Mouse (Mus musculus): ENCODE measurements around the gene Ube2a.

Gene Ube2a

DNA sequence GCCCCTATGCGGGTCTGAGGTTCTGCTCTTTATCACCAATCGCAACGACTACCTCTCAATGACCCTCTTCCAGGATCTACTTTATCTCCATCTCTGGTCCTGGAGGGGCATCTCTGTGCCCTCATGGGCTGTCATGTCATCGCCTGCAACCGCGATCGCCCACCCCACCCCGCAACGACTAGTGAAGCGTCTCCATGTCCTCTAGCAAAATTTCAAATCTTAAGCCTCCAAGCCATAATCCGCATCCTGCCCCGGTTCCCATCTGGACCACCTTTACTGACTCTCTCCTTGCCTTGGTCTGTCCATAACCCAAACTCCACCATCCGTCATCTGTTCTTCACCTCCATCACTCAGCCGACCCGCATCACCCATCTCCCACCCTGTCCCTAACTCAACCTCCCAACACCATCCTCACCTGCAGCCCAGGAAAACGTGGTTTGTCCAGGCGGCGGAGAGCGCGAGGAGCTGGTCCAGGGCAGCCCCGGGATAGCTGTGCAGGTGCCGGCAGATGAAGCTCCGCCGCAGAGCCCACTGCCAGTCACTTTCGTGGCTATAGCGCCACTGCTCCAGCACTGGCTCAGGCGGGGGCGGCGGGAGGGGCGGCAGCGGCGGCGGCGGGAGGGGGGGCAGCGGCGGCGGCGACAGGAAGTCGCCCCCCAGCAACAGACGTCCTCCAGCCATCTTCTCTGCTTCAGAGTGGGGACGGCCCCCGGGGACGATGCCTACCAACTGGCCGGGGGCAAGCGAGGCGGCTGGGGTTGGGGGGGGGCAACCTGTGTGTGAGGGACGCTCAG lies 28.8 kb downstream of the Ube2a start, which contains the start of gene Nkrf:
Gene Nkrf, minus strand, starts transcription at position 579 of the 794 bp plus-strand sequence.
- DNase-seq, result peak; percentile 22

DNA sequence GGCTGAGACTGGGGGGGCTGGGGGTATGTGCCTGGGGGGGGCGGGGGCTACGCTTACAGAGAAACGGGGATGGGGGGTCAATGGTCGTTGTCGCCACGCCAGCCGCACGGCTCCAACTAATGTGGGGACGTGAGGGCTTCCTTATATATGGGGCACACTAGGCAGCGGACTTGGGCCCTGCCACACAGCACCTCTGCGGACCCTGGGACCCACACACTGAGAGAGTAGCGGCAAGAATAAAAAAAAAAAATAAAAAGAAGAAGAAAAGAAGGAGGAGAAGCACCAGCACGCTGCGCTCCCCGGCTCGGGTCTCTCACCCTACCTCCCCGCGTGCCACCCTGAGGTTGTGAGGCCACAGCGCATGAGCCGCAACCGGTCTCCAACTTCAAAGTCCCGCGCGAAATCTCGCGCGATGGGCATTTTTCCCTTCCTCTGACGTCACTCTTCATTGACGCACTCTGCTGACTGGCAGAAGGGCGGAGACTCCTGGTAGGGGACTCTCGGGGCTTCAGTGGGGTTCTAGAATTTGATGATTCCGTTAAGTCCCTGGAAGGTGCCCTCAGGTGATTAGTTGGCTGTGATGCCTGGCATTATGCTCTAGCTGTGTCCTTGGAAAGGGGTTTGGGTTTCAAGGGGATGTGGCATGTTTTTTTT lies 29.5 kb downstream of the Ube2a start:
- peak; percentile 94 for DNase-seq

DNA sequence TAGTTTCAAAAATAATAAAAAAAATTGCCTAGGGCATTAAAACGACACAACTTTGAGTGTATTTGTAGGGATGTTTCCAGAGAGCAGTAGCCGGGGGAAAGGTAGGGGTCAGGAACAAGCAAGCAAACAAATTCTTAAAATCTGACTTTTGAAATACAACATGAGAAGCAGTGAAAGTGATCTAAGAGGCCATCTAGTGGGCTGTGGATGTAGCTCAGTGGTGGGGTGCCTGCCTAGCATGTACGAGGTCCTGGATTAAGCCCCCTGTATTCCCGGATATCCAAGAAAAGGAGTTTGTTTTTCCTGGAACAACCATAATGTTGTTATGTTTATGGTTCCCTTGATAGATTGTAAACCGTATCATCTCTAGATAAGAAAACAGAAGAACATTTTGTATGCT lies 32.8 kb downstream of the Ube2a start:
- no peak for DNase-seq

DNA sequence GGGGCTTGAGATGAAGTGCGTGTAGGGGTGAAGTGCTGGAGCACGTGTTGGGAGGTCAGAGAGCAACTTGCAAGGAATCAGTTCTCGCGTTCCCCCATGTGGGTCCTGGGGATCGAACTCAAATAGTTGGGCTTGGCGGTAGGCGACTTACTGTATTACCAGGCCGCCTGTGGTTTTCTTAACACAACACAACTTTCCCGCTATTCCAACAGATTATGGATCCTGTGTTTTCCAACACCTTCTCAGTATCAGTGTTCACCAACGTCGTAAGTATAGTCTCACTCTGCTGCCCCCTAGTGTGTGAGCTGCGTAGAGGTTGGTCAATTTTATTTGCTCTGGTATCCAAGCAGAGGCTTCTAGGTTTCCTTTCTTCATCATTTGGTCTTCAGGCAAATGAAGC lies 37.6 kb downstream of the Ube2a start:
- peak; percentile 31 for DNase-seq

DNA sequence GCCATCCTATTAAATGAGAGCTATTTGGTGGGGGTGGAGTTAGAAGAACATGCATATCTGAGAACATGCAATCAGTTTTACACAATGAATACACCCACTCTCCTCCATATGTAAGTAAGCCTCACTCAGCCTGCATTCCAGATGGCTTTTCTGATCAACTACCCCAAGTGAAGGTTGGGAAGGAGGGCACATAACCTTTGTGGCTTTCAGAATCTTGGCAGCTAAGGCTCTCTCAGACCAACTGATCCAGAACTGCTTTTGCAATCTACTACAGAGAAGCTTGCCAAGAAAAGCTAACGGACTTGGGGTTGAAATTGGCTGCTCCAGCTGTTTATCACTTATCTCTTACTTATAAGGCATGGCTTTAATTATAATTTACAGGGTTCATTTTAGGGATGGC lies 44.0 kb downstream of the Ube2a start:
- DNase-seq, result peak; percentile 5

DNA sequence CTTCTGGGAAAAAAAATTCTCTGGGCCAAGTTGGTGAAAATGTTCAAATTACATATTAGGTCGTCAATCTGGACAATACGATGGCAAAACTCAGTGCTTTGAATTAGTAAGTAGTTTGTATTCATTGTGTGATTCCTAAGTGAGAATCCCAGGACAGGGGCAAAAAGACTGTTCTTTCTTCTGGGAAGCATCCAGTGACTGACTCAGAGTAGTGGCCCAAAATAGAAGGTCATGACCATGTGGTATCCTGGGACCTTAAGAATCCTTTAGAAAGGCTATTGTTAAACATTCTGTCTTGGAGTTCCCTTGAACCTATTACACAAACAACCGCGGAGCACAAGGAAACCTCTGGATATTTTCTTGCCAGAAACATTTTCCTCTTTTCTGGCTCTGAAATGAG lies 47.6 kb downstream of the Ube2a start:
- DNase-seq, result no peak

DNA sequence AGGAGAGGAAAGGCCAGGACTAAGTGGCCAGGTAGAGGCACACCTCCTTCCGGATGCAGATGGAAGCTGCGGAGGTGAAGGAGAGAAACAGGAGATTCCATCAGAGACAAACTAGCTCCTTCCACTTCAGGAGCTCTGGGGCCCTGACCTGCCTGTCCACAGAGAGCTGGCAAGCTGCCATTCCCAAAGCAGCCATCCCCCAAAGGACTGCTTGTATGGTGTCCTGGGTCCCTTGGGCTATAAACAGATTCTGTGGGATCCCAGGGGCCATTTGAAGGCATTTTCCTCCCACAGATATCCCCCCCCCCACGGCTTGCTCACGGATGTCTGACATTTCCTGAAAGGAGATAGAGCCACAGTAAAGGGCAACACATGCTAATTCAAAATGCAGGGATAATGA lies 55.1 kb downstream of the Ube2a start:
- DNase-seq, result peak; percentile 2

DNA sequence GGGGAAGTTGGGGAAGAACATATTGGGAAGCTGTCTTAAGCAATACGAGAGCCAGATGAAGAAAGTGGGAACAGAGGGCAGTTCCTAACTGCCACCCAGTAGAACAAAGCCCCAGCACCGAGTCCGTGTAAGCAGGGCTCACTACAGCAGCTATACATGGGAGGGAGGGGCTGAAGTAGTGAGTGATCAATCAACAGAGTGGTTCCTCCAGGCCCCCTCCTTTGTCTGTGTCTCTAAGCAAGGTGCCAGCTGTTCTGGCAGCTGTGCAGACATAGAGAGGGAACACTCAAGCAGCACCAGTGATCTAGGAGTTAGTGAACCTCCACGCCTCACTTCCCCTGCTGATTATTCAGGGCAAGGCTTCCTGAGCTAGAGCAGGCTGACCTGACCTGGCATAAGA lies 56.0 kb downstream of the Ube2a start:
- DNase-seq, result no peak

DNA sequence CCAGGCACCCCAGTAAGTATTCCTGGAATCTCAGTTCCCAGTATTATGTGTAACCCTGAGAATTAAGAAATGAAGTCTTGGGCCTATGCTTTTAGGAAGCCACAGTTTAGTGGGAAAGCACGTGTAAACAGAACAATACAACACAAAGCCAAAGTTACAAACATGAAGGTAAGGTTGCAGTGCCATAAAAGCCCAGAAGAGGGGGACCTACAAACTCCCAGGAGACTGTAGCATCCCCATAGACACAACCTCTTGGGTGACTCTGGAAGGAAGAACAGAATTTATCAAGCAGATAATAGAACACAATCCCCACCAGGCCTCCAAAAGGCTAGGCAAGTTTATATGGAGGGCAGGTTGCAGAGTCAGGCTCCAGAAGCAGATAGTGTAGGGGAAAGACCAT lies 56.9 kb downstream of the Ube2a start:
- peak; percentile 4 for DNase-seq
